Mouse (Mus musculus) brain, embryonic 18.5 days (tissue): ENCODE measurements around the gene Mrpl47.
"Not testable (repeated sequence)": the region's sequence is repeated elsewhere in the genome, so short reads cannot be mapped to it uniquely, and the experiment has no call there.

Experiments used
- DNase-seq: peaks from one replicate; pipeline ENCODE4 v3.0.0-alpha.2; 2012; ENCODE audit warnings: low read depth, low spot score

Gene Mrpl47

DNA sequence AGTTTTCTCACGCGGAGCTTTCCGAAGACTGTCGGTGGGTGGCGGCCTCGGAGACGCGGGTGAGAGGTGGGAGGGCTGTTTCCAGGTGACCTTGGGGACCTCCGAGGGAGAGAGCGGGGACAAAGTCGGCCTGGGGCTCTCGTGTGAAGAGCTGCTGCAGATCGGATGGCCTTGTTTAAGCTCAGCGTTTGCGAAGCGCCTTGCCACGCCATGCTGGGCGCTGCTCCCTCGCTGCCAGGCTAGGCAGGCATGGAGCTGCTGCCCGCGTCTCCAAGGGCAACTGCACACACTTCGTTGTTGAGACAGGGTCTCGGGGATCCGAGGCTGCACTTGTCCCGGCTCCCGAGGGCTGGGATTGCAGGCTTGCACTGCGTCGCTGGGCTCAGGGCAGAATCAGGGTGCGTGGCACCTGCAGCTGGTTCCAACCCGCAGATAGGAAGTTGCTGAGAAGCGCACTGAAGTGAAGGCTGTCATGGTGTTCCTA lies at the start of gene Mrpl47:
Mrpl47 (minus strand) TSS at position 434 of the 484 bp plus-strand sequence.
- DNase-seq, result no peak

DNA sequence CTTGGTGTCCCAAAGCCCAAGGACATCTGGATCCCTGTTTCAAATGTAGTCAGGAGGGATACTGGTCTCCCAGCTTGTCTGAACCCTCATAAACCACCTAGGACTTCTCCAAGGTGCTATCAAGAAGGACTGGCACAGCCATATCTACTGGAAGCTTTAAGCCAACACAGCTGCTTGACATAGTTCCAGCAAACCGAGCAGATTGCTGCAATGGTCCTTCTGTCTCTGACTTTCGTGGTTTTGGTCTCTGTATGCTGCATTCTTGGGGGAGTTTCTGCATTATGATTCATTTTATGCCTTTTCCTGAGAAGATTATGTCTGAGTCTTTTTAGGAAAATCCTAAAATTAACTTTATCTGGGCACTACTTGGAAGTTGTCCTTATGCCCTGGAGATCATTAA lies 33.4 kb upstream of the Mrpl47 start:
- DNase-seq, result no peak

DNA sequence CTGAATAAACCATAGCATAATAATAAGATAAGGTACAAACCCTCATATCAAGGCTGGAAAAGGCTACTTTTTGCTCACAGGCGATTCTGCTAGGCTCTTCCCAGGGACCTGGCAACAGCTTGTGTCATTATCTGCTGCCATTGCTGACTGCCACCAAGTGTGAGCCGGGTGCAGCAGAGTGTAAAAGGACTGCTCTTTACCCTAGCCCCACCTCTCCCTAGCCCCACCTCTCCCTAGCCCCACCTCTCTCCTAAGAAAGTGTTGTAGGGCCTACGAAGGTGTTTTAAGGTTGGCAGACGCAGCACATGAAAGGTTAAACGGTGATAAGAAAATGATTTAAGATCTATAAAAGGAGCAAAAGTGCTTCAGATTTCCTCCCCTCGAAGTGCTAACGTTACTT lies 26.5 kb upstream of the Mrpl47 start:
- DNase-seq, result no peak

DNA sequence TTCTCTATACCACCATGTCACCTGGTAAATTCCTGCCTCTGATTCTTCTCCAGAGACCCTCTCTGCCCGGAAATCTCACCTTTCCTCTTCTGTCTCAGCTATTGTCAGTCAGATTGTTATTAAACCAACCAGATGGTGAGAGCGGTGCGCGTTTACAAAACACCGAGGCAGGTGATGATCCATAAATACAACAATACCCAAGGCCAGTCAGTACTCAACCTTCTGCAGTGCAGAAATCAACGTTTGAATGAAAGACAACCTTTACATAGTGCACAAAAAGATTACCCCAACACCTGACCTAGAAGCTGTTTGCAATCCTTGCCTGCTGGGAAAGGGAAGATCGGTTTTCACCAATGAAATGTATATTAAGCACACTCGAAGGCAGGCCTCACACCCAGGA lies 25.6 kb upstream of the Mrpl47 start:
- DNase-seq, result no peak

DNA sequence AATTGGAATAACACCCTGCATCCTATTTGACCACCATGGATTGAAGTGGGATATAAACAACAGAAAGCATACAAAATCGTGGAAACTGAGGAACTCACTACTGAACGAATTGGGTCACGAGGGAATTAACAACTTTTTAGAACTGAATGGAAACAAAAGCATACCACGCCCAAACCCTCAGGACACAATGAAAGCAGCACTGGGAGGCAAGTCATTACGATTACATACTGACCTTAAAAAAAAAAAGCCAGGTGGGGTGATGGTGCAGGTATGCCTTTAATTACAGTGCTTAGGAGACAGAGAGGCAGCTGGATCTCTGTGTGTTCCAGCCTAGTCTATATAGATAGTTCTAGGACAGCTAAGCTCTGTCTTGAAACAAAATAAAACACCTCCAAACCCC lies 21.8 kb upstream of the Mrpl47 start:
- DNase-seq, result no peak

DNA sequence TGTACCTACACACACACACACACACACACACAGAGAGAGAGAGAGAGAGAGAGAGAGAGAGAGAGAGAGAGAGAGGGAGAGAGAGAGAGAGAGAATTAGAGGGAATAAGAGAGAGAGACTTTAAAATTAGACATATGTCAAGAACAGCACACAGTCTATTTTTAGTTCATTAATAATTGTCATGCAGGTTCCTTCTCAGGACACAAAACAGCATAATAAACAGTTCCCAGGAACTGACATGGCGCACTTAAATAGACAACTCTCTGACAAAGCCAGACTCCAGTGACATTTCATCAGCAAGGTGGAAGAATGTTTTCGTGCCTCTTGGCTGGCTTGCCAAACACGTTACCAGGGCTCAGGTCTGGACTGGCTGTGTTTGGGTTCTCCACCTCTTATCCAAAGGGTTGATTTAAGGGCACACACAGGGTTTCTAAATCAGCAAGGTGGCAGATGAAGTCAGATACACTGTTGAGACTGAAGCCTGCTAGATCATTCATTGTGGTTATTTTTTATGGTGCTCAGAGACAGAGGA lies 17.0 kb upstream of the Mrpl47 start:
- DNase-seq, result no peak

DNA sequence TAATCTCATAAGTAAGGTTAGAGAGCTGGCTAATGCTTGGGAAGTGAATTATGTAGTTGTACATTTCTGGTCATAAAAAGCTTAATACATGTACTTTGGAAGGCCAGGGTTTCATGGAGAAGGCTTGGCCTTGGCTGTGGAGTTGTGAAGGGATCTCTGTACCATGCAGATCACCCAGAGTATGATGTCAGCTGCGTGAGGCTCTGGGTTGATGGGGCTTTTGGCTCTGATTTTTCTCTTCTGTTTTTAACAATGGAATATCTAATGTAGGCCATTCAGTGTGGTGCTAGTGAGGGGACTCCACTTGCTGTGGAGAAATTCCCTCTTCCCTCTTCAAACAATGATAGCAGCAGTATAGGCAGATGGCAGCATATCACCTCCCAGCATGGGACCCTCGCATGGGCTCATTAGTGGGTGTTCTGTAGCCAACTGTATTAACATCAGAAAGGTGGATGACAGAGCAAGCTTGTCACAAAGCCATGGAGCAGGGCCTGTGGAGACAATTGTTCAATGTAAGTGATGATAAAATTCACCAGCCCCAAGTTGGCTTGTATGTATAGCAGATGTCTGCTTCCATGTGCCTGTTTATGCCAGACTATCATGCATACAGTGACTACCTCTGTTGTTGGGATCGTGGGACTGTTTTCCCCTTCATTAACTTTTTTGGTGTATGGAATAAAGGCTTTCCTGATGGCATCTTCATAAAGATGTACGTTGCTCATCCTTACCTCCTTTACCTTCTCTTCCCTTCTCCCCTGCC lies 12.6 kb upstream of the Mrpl47 start:
- no peak for DNase-seq

DNA sequence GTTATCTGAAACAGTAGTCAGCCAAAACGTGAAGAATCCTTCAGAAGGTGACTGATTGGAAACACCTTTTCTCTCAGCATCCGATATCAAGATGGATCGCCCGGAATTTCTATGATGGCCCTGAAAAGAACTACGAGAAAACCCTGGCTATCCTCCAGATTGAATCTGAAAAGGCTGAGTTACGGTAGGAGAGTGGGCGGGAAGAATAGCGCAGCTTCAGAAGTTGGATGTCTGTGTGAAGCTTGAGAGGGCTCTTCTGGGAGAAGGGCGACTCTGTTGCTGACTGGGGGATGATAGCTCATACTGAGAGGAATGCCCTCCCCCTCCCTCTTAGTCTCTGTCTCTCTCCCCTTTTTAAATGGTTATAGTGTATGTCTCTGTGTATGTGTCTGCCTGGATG lies 11.0 kb upstream of the Mrpl47 start:
- no peak for DNase-seq

DNA sequence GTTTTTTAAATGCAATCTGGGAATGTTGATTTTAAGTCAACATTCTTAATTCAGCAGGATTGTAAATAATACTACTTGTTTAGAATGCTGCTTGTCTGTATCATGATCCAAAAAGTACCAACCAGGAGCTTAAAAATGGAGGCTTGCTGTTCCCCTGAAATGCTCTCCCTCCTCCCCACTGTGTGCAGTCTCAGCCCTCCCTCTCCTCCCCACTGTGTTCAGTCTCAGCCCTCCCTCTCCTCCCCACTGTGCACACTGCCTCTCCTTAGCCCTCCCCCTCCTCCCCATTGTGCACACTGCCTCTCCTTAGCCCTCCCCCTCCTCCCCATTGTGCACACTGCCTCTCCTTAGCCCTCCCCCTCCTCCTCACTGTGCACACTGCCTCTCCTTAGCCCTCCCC lies 8.0 kb upstream of the Mrpl47 start:
- not testable (repeated sequence) for DNase-seq

DNA sequence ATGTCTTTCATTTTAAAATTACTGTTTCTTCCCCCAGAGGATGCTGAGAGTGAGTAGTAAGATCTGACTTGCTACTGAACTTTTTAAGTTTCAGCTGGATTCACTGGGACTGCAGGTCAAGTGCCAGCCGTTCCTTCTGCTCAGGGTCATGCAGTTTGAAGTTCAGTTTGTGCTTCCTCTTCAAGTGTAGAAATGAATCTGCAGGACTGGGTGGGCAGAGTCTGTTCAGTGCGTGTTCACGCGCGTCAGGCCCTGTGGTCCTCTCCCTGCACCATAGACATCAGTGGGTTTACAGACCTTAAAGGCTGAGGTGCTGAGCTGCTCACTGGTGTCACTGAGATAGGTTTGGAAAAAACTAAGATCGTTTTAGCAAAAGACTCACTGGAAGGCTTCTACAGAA lies 7.6 kb upstream of the Mrpl47 start:
- no peak for DNase-seq

DNA sequence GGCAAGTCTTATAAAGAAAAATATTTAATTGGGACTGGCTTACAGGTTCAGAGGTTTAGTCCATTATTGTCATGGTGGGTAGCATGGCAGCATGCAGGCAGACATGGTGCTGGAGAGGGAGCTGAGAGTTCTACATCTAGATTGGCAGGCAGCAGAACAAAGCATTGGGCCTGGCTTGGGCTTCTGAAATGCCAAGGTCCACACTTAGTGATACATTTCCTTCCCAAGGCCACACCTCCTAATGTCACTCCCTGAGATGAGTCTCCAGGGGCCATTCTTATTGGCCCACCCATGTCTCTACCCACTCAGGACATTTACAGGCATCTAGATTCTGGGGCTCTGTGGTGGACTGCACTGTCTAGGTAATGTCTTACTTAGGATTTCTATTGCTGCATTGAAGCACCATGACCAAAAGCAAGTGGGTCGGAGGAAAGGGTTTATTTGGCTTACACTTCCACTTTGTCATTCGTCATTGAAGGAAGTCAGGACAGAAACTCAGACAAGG lies 4.9 kb upstream of the Mrpl47 start:
- no peak for DNase-seq

DNA sequence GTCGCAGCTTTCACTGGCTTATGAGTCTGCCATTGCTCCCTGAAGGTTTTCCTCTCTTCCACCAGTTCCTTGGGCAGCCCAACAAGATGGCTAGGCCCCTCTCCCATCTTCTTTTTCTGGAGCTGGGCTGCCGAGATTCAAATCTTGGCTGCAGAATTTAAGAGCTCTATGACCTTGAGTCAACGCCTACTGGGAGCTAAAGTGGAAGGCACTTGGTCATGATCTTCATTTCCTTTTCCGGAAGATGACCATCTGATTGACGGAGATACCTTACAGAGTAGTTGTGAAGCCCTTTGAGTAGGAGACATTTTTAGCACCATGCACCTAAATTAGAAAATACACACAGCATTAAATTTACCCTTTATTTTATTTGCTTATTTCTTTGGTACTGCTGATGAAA lies 1.1 kb upstream of the Mrpl47 start:
- DNase-seq, result no peak

DNA sequence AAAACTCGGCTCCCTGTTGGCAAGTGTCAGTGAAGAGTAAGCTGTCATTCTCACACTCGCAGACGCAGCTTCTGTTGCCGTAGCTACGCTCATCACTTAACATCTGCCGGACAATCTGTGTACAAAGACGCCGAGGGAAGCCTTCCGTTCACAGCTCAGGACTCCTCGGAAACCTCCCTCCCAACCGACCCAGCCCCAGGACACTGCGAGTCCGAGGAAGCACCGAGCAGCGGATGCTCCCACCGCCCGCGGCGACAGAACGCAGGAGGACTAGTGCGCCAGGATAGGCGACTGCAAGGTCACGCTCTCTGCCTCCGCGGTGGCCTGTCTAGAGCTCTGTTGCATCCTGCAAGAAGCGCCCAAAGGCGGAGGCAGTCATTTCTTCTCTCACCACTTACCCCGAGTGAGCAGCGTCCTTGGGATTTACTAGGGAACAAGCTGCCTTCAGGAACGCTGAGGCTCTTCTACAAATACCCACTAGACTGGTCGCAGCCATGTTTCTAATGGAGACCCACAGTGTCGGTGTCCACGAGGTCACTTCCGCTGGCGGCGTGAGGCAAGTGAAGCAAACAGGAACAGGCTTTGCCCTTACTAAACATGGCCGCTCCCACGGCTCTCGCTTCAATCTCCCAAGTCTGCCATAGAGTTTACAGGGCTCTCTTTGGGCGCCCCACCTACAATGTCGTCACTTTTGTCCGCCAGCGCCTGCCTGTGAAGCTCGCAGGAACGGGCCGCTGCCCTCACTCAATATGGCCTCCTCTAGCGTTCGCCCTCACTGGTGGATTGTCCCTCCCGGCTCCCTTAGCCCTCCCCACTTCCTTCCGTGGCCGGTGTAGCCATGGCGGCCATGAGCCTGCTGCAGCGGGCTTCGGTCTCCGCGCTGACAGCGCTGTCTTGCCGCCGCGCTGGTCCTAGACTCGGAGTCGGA lies 897 bp downstream of the Mrpl47 start, which contains the start of gene Ndufb5:
Ndufb5 (plus strand) TSS at position 747 of the 928 bp plus-strand sequence.
- peak; percentile 99 for DNase-seq

DNA sequence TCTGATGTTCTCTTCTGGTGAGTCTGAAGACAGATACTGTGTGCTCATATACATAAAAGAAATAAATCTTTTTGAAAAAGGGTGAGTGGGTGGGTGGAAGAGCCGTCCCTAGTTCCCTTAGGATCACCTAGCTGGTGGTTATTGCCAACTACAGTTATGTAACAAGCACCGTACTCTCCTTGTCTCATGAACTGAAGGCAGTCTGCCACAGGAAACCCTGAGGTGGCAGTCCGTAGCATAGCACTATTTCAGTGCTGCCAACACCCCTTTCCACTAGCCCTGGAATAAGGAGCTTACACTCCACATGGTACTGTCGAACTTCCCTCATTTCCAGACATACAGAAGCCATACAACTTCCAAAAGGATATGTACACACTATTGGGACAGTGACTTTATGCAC lies 9.5 kb downstream of the Mrpl47 start:
- DNase-seq, result no peak

DNA sequence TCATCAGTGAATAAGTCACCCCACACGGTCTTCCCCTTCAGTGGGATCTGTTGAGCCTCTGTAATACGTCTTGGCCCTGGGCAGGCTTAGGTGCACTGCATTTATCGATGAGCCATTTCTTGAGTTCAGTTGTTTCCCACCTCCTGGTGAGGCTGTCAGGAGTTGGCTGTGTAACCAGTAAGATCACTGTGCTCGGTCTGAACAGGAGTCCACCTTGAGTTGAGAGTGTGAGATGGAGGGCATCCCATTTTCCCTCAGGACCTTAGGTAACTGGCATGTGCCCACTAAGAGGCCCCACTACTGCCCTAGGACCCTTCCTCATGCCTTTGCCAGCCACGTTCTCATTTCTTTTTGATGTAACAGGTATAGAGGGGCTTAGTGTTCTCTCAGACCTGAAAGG lies 11.5 kb downstream of the Mrpl47 start:
- no peak for DNase-seq

DNA sequence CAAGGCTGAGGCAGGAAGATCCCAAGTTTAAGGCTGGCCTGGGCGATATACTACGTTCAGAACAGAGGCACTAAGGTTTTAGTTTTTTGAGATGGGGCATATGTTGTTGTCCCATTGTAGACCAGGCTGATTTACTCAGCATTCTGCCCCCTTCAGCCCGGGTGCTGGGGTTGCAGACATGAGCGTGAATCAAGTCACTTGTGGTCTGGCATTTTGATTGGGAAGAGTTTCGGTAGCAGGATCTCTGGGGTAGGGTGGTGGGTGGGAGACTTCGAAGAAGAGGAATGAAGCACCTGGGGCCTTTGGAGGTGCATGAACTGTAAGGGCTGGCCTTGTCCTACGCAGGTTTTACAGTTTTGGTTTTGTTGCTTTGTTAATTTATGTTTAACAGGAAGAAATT lies 13.2 kb downstream of the Mrpl47 start:
- DNase-seq, result no peak

DNA sequence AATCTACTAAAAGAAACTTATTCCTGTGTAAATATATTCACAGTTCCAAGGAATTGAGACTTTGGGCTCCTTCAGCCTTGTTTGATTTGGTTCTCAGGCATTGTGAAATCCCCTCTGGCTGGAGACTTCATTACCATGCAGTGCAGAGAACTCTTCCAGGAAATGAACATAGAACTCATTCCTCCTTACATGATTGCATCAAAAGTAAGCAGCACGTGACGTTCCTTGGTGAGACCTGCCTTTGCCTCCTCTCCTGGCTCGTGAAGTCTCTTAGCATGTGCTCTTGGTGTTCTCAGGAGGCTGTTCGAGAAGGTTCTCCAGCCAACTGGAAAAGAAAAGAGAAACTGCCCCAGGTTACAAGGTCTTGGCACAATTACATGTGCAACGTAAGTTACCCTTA lies 19.1 kb downstream of the Mrpl47 start:
- no peak for DNase-seq

DNA sequence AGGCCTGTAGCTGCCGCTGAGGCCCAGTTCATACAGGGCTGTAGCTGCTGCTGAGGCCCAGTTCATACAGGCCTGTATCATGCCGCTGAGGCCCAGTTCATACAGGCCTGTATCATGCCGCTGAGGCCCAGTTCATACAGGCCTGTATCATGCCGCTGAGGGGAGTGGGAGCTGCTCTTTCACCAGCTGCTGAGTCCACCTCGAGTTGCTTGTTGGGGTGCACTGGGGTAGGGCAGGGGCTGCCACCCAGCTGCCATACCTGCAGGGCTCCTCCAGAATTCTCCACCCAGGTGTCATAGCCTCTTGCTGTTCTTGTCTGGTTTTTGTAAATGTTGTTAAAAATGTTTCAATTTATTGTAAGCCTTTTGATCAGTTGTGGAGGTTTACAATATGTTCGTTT lies 20.0 kb downstream of the Mrpl47 start:
- not testable (repeated sequence) for DNase-seq

DNA sequence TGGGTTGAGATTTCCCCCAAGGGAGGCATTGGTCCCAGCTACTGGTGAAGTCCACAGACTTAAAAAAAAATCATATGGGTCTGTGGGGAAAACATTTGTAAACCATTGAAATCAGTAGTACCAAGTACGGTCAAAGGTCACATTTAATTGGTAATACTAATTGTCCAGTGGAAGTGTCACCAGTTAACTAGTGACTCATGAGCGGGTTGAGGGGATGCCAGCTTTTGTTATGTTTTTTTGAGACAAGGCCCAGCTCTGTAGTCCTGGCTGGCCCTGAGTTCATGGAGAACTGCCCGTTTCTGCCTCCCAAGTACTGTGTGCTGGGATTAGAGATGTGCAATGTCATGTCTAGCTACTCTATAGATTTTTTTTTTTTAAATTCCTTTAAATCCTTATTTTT lies 23.7 kb downstream of the Mrpl47 start:
- no peak for DNase-seq

DNA sequence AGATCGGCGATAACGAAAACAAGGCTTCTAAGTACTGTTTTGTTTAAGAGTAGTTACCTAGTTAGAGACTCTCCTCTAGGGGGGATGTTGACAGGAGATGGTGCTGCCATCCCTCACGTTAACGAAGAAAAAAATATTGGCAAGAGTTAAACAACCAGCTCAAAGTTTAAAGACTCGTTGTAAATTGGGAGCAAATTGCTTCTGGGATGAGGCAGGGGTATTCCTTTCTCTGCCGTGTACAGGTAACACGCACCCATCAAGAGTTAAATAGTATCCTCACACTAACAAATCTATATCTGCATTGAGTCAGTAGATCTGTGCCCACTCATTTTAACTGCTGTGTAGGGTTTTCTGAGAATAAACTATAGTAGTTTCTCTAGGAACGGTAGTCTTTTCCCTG lies 28.0 kb downstream of the Mrpl47 start:
- DNase-seq, result no peak

DNA sequence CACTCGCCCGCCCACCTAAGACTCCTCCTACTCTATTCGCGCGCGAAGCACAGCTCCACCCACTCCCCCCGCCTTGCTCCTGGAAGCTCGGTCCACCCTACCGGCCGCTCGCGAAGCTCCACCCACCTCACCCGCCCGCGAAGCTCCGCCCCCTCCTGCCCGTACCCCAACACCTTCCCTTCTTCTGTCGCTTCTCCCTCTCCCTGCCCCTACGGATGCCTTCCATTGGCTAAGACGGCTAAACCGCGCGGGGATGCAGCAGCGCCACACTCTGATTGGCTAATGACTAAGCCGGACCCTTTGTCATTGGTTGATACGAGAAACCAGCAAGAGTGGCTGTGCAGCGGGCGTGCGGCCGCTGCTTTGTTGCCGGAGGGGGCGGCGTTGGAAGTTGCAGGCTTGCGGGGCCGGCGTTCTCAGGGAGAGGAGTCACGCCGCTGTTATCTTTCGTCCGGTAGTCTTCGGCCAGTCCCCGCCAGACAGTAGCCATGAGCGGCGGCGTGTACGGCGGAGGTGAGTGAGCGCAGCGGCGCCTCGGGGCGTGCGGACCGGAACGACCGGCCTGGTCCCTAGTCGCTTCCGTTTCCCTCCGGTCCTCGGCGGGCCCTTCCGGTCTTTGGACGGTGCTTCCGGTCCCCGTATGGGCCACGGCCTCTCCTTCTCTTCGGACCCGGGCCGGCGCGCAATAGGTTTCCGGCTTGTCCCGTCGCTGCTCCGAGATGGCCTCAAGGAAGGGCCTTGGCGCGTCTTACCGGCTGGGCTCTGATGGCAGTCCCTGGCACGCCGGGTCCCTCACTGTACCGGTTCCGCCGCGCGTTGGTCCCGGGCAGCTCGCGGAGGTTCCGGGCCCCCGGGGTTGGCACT lies 28.8 kb downstream of the Mrpl47 start:
- peak; percentile 99 for DNase-seq
